Mouse (Mus musculus) CD4-positive naive resting alpha-beta T cell, adult 57 days (primary cell): ENCODE data around the gene Hs3st6. TPM values are rescaled to one million over a fixed set of nuclear protein-coding genes. Genes with fewer than 3 reads are reported as not detected.

Experiments
- total RNA-seq: library from RNA; stranded (reverse); gene quantifications from one replicate; pipeline ENCODE4 v1.2.4, GENCODE M21; 2023

Gene Hs3st6
- not detected for total RNA-seq

DNA sequence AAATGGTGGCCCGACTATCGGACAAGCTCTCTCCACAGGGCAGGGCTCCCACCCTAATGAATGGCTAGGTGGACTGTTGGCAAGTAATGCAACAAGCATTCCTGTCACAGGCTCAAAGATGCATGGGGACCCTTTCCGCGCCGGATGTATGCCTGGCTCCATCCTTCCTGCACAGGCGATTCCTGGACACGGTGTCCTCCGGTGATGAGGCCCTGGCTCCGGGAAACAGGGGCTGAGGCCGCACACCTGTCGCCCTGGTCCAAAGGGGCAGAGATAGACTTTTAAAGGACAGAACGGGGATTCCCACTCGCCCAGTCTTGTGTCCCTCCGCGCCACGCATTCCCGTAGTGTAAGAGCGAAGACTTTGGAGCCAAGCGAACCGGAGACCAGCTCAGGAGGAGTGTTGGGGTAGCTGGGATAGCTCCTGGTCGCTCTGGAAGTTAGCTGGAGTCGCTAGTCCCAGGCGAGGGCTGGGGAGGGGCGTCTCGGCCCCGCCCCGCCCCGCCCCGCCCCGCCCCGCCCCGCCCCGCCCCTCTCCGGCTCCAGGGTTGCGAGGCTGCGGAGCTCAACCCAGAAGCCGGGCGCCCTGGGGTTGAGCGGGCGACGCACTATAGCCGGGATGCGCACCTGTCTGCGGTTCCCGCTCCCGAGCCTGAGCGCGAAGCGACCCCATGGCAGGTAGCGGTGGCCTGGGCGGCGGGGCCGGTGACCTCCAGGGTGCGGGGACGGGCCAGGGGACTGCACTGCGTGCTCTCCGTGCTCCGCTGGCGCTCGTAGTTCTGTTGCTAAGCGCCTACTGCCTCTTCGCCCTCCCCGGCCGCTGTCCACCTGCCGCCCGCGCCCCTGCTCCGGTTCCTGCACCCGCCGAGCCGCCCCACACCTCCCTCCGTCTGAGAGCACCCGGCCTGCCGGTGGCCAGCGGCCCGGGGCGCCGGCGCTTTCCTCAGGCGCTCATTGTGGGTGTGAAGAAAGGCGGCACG is at the start of gene Hs3st6:
TSS of gene Hs3st6 (plus strand) at position 574 of the 980 bp plus-strand sequence.

GRCm38 (mm10) chr17:24706982-24707800 is 45.6 kb upstream of the Hs3st6 start, which contains the start of gene Tbl3:
TSS of gene Tbl3 (minus strand) at chr17:24707660.

DNA sequence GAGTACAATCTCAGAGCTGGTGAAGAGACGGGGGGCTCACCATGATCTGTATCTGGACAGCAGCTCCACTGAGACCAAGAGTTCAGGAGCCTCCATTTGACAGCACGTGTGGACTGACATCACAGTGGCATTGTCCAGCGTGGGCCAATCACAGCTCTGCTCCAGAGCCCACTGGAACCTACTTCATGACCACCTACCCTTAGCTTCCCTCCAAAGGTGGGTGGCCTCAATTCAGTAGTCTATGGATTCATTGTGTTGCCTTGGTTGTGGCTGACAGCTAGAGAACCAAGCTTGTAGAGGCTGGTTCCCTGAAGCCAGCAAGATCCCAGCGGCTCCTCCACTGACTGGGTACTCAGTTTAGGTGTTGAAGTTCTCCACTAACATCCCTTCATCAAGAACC is 34.8 kb upstream of the Hs3st6 start, which contains the start of the genes Rnf151 and Rps2:
TSS of gene Rnf151 (minus strand) at position 121 of the 400 bp plus-strand sequence.
TSS of gene Rps2 (plus strand) at position 174 of the 400 bp plus-strand sequence.

GRCm38 (mm10) chr17:24724184-24724583 is 28.6 kb upstream of the Hs3st6 start, which contains the start of gene Ndufb10:
TSS of gene Ndufb10 (minus strand) at chr17:24724478.

GRCm38 (mm10) chr17:24727618-24728017 is 25.2 kb upstream of the Hs3st6 start, which contains the start of gene Rpl3l:
TSS of gene Rpl3l (plus strand) at chr17:24727820.

DNA sequence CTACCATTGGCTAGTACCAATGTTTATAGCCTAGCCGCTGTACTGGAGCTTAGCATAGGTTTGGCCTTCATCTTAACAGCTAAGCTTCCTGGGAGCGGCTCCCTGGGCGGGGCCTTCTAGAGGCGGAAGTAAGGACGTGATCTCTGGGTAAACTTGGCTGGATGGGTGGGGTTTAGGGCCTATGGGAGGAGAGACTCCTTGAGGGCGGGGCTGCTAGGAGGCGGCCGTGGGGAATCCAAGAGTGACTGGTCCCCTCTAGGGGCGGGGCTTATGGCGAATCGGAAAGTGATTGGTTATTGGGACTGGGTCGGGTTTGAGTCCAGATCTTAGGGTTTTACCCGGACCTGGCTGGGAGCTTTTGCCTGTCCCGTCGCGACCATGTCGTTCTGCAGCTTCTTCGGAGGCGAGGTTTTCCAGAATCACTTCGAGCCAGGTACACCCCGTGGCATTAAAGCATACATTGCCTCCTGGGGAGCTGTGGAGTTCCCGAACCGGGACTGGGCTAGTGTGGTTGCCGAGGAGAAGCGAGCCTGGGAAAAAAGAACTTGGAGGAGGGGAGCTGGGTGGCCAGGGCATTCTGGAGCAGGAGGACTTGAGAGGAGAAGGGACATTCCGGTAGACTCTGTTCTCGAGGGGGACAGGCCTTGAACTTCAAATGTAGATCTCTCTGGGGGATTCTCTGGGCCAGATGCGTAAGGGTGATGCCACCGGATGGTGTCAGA is 16.3 kb upstream of the Hs3st6 start, which contains the start of gene Msrb1:
TSS of gene Msrb1 (plus strand) at position 313 of the 722 bp plus-strand sequence.

DNA sequence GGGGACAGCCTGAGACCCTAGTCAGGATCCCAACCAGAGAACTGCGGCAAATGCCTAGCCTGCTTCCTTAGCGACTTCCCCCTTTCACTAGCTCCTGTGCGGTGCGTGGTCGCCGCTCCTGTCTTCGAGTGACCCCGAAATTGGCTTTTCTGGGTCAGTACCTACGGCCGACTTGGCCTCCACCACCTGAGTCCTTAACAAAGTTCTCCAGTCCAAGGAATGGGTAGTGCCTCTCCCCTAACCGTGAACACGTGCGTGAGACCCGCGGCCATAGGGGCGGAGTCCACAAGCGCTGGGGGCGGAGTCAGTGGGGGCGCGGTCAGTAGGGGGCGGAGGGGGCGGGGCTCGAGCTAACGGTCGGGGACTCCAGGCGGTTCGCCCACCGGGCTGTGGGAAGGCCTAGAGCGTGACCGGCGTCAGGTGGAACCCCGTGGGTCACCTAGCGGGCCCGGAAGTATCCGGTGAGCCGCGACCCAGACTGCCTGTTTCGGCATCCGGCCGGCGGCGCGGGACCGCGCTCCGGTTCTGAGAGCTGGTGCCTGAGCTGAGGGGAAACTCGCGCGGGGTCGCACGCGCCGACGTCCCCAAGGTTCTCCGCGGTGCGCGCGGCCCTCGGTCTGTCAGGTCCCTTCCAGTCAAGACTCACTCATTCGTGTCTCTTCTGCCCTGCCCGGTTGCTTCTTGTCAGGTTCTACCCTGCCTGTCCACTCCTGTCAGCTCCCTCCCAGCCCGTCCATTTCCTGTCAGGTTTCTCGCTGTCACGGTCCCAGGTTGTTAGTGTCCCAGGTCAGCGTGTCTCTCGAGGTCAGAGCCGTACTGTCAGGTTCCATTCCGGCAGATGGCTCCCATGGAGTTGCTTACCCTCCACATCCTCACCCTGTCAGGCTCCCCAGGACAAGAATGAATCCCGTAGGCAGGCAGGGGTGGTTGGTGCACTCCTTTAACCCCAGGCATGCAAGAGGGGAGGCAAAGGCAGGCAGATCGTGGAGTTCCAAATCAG is 51.5 kb downstream of the Hs3st6 start, which contains the start of gene Meiob:
TSS of gene Meiob (plus strand) at position 338 of the 1,000 bp plus-strand sequence.

Other genes with a start within 250 kb of the Hs3st6 start
- 179 TPM for gene Traf7, start 225.1 kb upstream of the Hs3st6 start, total RNA-seq
- gene Rab26, start 218.8 kb upstream of the Hs3st6 start, total RNA-seq, result 1.5 TPM
- gene Pkd1, start 203.2 kb upstream of the Hs3st6 start, total RNA-seq, result 107 TPM
- gene Tsc2, start 120.4 kb upstream of the Hs3st6 start, total RNA-seq, result 62.2 TPM
- gene Nthl1, start 120.3 kb upstream of the Hs3st6 start, total RNA-seq, result 4.5 TPM
- gene Slc9a3r2, start 102.7 kb upstream of the Hs3st6 start, total RNA-seq, result 0.74 TPM
- gene Npw, start 94.5 kb upstream of the Hs3st6 start, total RNA-seq, result not detected
- 65.9 TPM for gene Zfp598, start 83.3 kb upstream of the Hs3st6 start, total RNA-seq
- gene Syngr3, start 63.0 kb upstream of the Hs3st6 start, total RNA-seq, result not detected
- 19.5 TPM for gene Gfer, start 56.8 kb upstream of the Hs3st6 start, total RNA-seq
- gene Noxo1, start 56.8 kb upstream of the Hs3st6 start, total RNA-seq, result 3.9 TPM
- gene Tbl3, start 45.3 kb upstream of the Hs3st6 start, total RNA-seq, result 24.9 TPM
- not detected for gene Rnf151, start 34.9 kb upstream of the Hs3st6 start, total RNA-seq
- 1,499 TPM for gene Rps2, start 34.9 kb upstream of the Hs3st6 start, total RNA-seq
- gene Ndufb10, start 28.5 kb upstream of the Hs3st6 start, total RNA-seq, result 70.6 TPM
- gene Rpl3l, start 25.2 kb upstream of the Hs3st6 start, total RNA-seq, result not detected
- 37.8 TPM for gene Msrb1, start 16.3 kb upstream of the Hs3st6 start, total RNA-seq
- gene Meiob, start 51.3 kb downstream of the Hs3st6 start, total RNA-seq, result not detected
- gene Hagh, start 87.2 kb downstream of the Hs3st6 start, total RNA-seq, result 33.2 TPM
- 2.7 TPM for gene Fahd1, start 97.4 kb downstream of the Hs3st6 start, total RNA-seq
- gene Igfals, start 113.0 kb downstream of the Hs3st6 start, total RNA-seq, result not detected
- gene Nubp2, start 133.4 kb downstream of the Hs3st6 start, total RNA-seq, result 52.8 TPM
- gene Spsb3, start 133.7 kb downstream of the Hs3st6 start, total RNA-seq, result 31.2 TPM
- 59.7 TPM for gene Eme2, start 142.1 kb downstream of the Hs3st6 start, total RNA-seq
- gene Mrps34, start 142.1 kb downstream of the Hs3st6 start, total RNA-seq, result 45.5 TPM
- gene Nme3, start 143.5 kb downstream of the Hs3st6 start, total RNA-seq, result 26.5 TPM
- 237 TPM for gene Mapk8ip3, start 184.0 kb downstream of the Hs3st6 start, total RNA-seq
- gene Jpt2, start 207.7 kb downstream of the Hs3st6 start, total RNA-seq, result 21.3 TPM